Mouse (Mus musculus): ENCODE results near the gene Sebox.

The Sebox gene

GRCm38 (mm10) chr11:78495904-78496303 lies 7.3 kb upstream of the Sebox start:
- in situ Hi-C loops (cut with MboI; ENCODE audit: low pct_unique_long_range_greater_than_20kb in 1 of 2, low sequenced_read_pairs in 2 of 2, unreplicated experiment in 1 of 2), result no loop called here

GRCm38 (mm10) chr11:78497071-78497541 lies 6.1 kb upstream of the Sebox start:
- in situ Hi-C loops (cut with MboI; ENCODE audit: low pct_unique_long_range_greater_than_20kb in 1 of 2, low sequenced_read_pairs in 2 of 2, unreplicated experiment in 1 of 2), result no loop called here

GRCm38 (mm10) chr11:78497544-78498522 lies 5.4 kb upstream of the Sebox start, which contains the start of gene Sarm1:
Gene Sarm1, minus strand, starts transcription at chr11:78497754.
- in situ Hi-C loops (cut with MboI; ENCODE audit: low pct_unique_long_range_greater_than_20kb in 1 of 2, low sequenced_read_pairs in 2 of 2, unreplicated experiment in 1 of 2), result no loop called here

- in situ Hi-C loops (cut with MboI; ENCODE audit: low pct_unique_long_range_greater_than_20kb in 1 of 2, low sequenced_read_pairs in 2 of 2, unreplicated experiment in 1 of 2), result no loop called here
Observed at GRCm38 (mm10) chr11:78499004-78499403, 4.2 kb upstream of the Sebox start, which contains the start of gene Vtn. Gene Vtn, plus strand, starts transcription at chr11:78499091.

- in situ Hi-C loops (cut with MboI; ENCODE audit: low pct_unique_long_range_greater_than_20kb in 1 of 2, low sequenced_read_pairs in 2 of 2, unreplicated experiment in 1 of 2), result no loop called here
Observed at GRCm38 (mm10) chr11:78499543-78499942, 3.7 kb upstream of the Sebox start.

GRCm38 (mm10) chr11:78500623-78501202 lies 2.5 kb upstream of the Sebox start:
- in situ Hi-C loops (cut with MboI; ENCODE audit: low pct_unique_long_range_greater_than_20kb in 1 of 2, low sequenced_read_pairs in 2 of 2, unreplicated experiment in 1 of 2), result no loop called here

- in situ Hi-C loops (cut with MboI; ENCODE audit: low pct_unique_long_range_greater_than_20kb in 1 of 2, low sequenced_read_pairs in 2 of 2, unreplicated experiment in 1 of 2), result no loop called here
Observed at GRCm38 (mm10) chr11:78501529-78501928, 1.7 kb upstream of the Sebox start.

- in situ Hi-C loops (cut with MboI; ENCODE audit: low pct_unique_long_range_greater_than_20kb in 1 of 2, low sequenced_read_pairs in 2 of 2, unreplicated experiment in 1 of 2), result no loop called here
Observed at GRCm38 (mm10) chr11:78505430-78505829, 2.2 kb downstream of the Sebox start.

- in situ Hi-C loops (cut with MboI; ENCODE audit: low pct_unique_long_range_greater_than_20kb in 1 of 2, low sequenced_read_pairs in 2 of 2, unreplicated experiment in 1 of 2), result no loop called here
Observed at GRCm38 (mm10) chr11:78509148-78509547, 5.9 kb downstream of the Sebox start.

- in situ Hi-C loops (cut with MboI; ENCODE audit: low pct_unique_long_range_greater_than_20kb in 1 of 2, low sequenced_read_pairs in 2 of 2, unreplicated experiment in 1 of 2), result no loop called here
Observed at GRCm38 (mm10) chr11:78512025-78512957, 9.0 kb downstream of the Sebox start, which contains the start of the genes Tmem199 and Poldip2. Gene Tmem199, minus strand, starts transcription at chr11:78512172. Gene Poldip2, plus strand, starts transcription at chr11:78512193.

- in situ Hi-C loops (cut with MboI; ENCODE audit: low pct_unique_long_range_greater_than_20kb in 1 of 2, low sequenced_read_pairs in 2 of 2, unreplicated experiment in 1 of 2), result no loop called here
Observed at GRCm38 (mm10) chr11:78513106-78513790, 10.0 kb downstream of the Sebox start.

- in situ Hi-C loops (cut with MboI; ENCODE audit: low pct_unique_long_range_greater_than_20kb in 1 of 2, low sequenced_read_pairs in 2 of 2, unreplicated experiment in 1 of 2), result no loop called here
Observed at GRCm38 (mm10) chr11:78515549-78516325, 12.5 kb downstream of the Sebox start.

GRCm38 (mm10) chr11:78518931-78519330 lies 15.7 kb downstream of the Sebox start:
- in situ Hi-C loops (cut with MboI; ENCODE audit: low pct_unique_long_range_greater_than_20kb in 1 of 2, low sequenced_read_pairs in 2 of 2, unreplicated experiment in 1 of 2), result no loop called here

- in situ Hi-C loops (cut with MboI; ENCODE audit: low pct_unique_long_range_greater_than_20kb in 1 of 2, low sequenced_read_pairs in 2 of 2, unreplicated experiment in 1 of 2), result no loop called here
Observed at GRCm38 (mm10) chr11:78521880-78522279, 18.6 kb downstream of the Sebox start.

- in situ Hi-C loops (cut with MboI; ENCODE audit: low pct_unique_long_range_greater_than_20kb in 1 of 2, low sequenced_read_pairs in 2 of 2, unreplicated experiment in 1 of 2), result no loop called here
Observed at GRCm38 (mm10) chr11:78522481-78522997, 19.3 kb downstream of the Sebox start.

GRCm38 (mm10) chr11:78523241-78523955 lies 20.2 kb downstream of the Sebox start:
- in situ Hi-C loops (cut with MboI; ENCODE audit: low pct_unique_long_range_greater_than_20kb in 1 of 2, low sequenced_read_pairs in 2 of 2, unreplicated experiment in 1 of 2), result no loop called here

Data from mouse embryonic stem cell (cell line).